Mouse (Mus musculus) MEL (cell line): ENCODE results near the gene Arhgef33. TPM values are rescaled to one million over a fixed set of nuclear protein-coding genes. Genes with fewer than 3 reads are reported as not detected.
A peak's percentile ranks its signal among the peaks of the same experiment; 100 is the strongest.

Source experiments
- DNase-seq: peaks from one replicate; pipeline ENCODE4 v3.0.0; 2011; ENCODE audit warnings: low read depth, low spot score
- H3K27ac ChIP-seq: 2 replicates; pipeline ENCODE4 v1.5.1; 2012; ENCODE audit warnings: low read depth, mild to moderate bottlenecking, control low read depth, low read length, moderate library complexity; ENCODE audit not compliant: control insufficient read depth
- H3K27me3 ChIP-seq, 2 experiments: fragments of 150-350 bp in 1 of 2; sonication (generic) in 1 of 2; 2 replicates each; pipeline ENCODE4 v1.6.1; 2012; ENCODE audit warnings: low read length in 2 of 2, mild to moderate bottlenecking in 2 of 2, improper control_type of control experiment in 1 of 2, moderate library complexity in 1 of 2; ENCODE audit not compliant: insufficient read depth in 2 of 2, control insufficient read depth in 1 of 2
- H3K36me3 ChIP-seq, 2 experiments: 2 replicates each; pipeline ENCODE4 v1.6.1; 2012 to 2014; ENCODE audit warnings: low read length in 2 of 2, improper control_type of control experiment in 1 of 2, inconsistent platforms in 1 of 2, mild to moderate bottlenecking in 1 of 2; ENCODE audit not compliant: insufficient read depth in 2 of 2, control insufficient read depth in 1 of 2
- H3K4me1 ChIP-seq, 2 experiments: fragments of 150-350 bp in 1 of 2; sonication (generic) in 1 of 2; 2 replicates each; pipeline ENCODE4 v1.6.1; 2012; ENCODE audit warnings: low read length in 2 of 2, improper control_type of control experiment in 1 of 2, mild to moderate bottlenecking in 1 of 2; ENCODE audit not compliant: insufficient read depth in 2 of 2, control insufficient read depth in 1 of 2
- H3K4me3 ChIP-seq, 2 experiments: fragments of 150-350 bp in 1 of 2; sonication (generic) in 1 of 2; 2 replicates each; pipeline ENCODE4 v1.5.1; 2012; ENCODE audit warnings: low read depth in 2 of 2, low read length in 2 of 2, mild to moderate bottlenecking in 2 of 2, moderate library complexity in 2 of 2, control low read depth in 1 of 2, improper control_type of control experiment in 1 of 2; ENCODE audit not compliant: control insufficient read depth in 1 of 2, insufficient read depth in 1 of 2
- H3K79me2 ChIP-seq: 2 replicates; pipeline ENCODE4 v1.6.1; 2012; ENCODE audit warnings: mild to moderate bottlenecking, low read length, moderate library complexity; ENCODE audit not compliant: control insufficient read depth, poor library complexity, insufficient read depth
- H3K9ac ChIP-seq: 2 replicates; pipeline ENCODE4 v1.6.1; 2012; ENCODE audit warnings: low read depth, mild to moderate bottlenecking, control low read depth, low read length, moderate library complexity; ENCODE audit not compliant: control insufficient read depth, poor library complexity, severe bottlenecking
- H3K9me3 ChIP-seq: fragments of 150-350 bp; sonication (generic); replicated peaks from 2 replicates; pipeline ENCODE4 v1.6.1; 2012; ENCODE audit warnings: mild to moderate bottlenecking, low read length, improper control_type of control experiment, moderate library complexity; ENCODE audit not compliant: insufficient read depth
- BHLHE40 ChIP-seq: IDR thresholded peaks from 2 replicates; pipeline ENCODE4 v1.6.1; 2012; ENCODE audit warnings: low read depth, mild to moderate bottlenecking, inconsistent platforms, low read length, improper control_type of control experiment, borderline replicate concordance
- CHD1 ChIP-seq: IDR thresholded peaks from 2 replicates; pipeline ENCODE4 v1.6.1; 2012; ENCODE audit warnings: low read depth, mild to moderate bottlenecking, inconsistent platforms, low read length, improper control_type of control experiment
- CHD2 ChIP-seq: IDR thresholded peaks from 2 replicates; pipeline ENCODE4 v1.6.1; 2011; ENCODE audit warnings: low read length, improper control_type of control experiment
- CTCF ChIP-seq, 3 experiments: IDR thresholded peaks in 2 of 3; conservative IDR thresholded peaks in 1 of 3; 2 replicates each; pipeline ENCODE4 v1.5.1; 2011 to 2012; ENCODE audit warnings: low read length in 3 of 3, low read depth in 2 of 3, mild to moderate bottlenecking in 2 of 3, improper control_type of control experiment in 1 of 3, inconsistent platforms in 1 of 3, mixed read lengths in 1 of 3, moderate library complexity in 1 of 3; ENCODE audit not compliant: control insufficient read depth in 1 of 3, insufficient read depth in 1 of 3, poor library complexity in 1 of 3, severe bottlenecking in 1 of 3
- E2F4 ChIP-seq: IDR thresholded peaks from 2 replicates; pipeline ENCODE4 v1.6.1; 2011; ENCODE audit warnings: low read depth, low read length, improper control_type of control experiment, borderline replicate concordance
- EP300 ChIP-seq, 2 experiments: IDR thresholded peaks; 2 replicates each; pipeline ENCODE4 v1.6.1; 2011; ENCODE audit warnings: improper control_type of control experiment in 2 of 2, low read length in 2 of 2, low read depth in 1 of 2, mild to moderate bottlenecking in 1 of 2
- ETS1 ChIP-seq: IDR thresholded peaks from 2 replicates; pipeline ENCODE4 v1.6.1; 2012; ENCODE audit warnings: low read depth, mild to moderate bottlenecking, inconsistent platforms, low read length, improper control_type of control experiment, moderate library complexity
- GABPA ChIP-seq: IDR thresholded peaks from 2 replicates; pipeline ENCODE4 v1.6.1; 2012; ENCODE audit warnings: low read depth, mild to moderate bottlenecking, inconsistent platforms, low read length, improper control_type of control experiment, moderate library complexity
- GATA1 ChIP-seq: IDR thresholded peaks from 2 replicates; pipeline ENCODE4 v1.6.1; 2011; ENCODE audit warnings: low read depth, low read length, improper control_type of control experiment
- HCFC1 ChIP-seq: IDR thresholded peaks from 2 replicates; pipeline ENCODE4 v1.6.1; 2012; ENCODE audit warnings: low read depth, mild to moderate bottlenecking, inconsistent platforms, low read length, improper control_type of control experiment, moderate library complexity
- JUND ChIP-seq: IDR thresholded peaks from 2 replicates; pipeline ENCODE4 v1.6.1; 2011; ENCODE audit warnings: low read depth, mild to moderate bottlenecking, improper control_type of control experiment, low read length
- KAT2A ChIP-seq: conservative IDR thresholded peaks from 2 replicates; pipeline ENCODE4 v1.6.1; 2012; ENCODE audit warnings: low read depth, low read length, improper control_type of control experiment, inconsistent platforms
- MAZ ChIP-seq: IDR thresholded peaks from 2 replicates; pipeline ENCODE4 v1.6.1; 2012; ENCODE audit warnings: low read depth, mild to moderate bottlenecking, inconsistent platforms, low read length, improper control_type of control experiment
- MYB ChIP-seq: IDR thresholded peaks from 2 replicates; pipeline ENCODE4 v1.6.1; 2011; ENCODE audit warnings: mild to moderate bottlenecking, low read depth, low read length, improper control_type of control experiment
- MYC ChIP-seq: IDR thresholded peaks from 2 replicates; pipeline ENCODE4 v1.6.1; 2011; ENCODE audit warnings: low read depth, mild to moderate bottlenecking, low read length, improper control_type of control experiment, moderate library complexity
- NELFE ChIP-seq: IDR thresholded peaks from 2 replicates; pipeline ENCODE4 v1.6.1; 2011; ENCODE audit warnings: low read depth, low read length, improper control_type of control experiment
- NRF1 ChIP-seq: IDR thresholded peaks from 2 replicates; pipeline ENCODE4 v1.6.1; 2014; ENCODE audit warnings: low read depth, mild to moderate bottlenecking, inconsistent platforms, low read length, improper control_type of control experiment, moderate library complexity; ENCODE audit not compliant: poor library complexity, insufficient read depth, severe bottlenecking
- POLR2AphosphoS5 ChIP-seq: IDR thresholded peaks from 2 replicates; pipeline ENCODE4 v1.6.1; 2012; ENCODE audit warnings: low read depth, borderline replicate concordance, mild to moderate bottlenecking, inconsistent platforms, low read length, moderate library complexity, mixed read lengths
- RCOR1 ChIP-seq: IDR thresholded peaks from 2 replicates; pipeline ENCODE4 v1.6.1; 2012; ENCODE audit warnings: low read depth, mild to moderate bottlenecking, inconsistent platforms, low read length, improper control_type of control experiment
- SIN3A ChIP-seq: IDR thresholded peaks from 2 replicates; pipeline ENCODE4 v1.6.1; 2012; ENCODE audit warnings: low read length, improper control_type of control experiment, inconsistent platforms
- TAL1 ChIP-seq: IDR thresholded peaks from 2 replicates; pipeline ENCODE4 v1.6.1; 2012; ENCODE audit warnings: mild to moderate bottlenecking, inconsistent platforms, low read length, moderate library complexity, mixed read lengths
- TCF12 ChIP-seq: IDR thresholded peaks from 2 replicates; pipeline ENCODE4 v1.6.1; 2014; ENCODE audit warnings: low read depth, mild to moderate bottlenecking, inconsistent platforms, low read length, improper control_type of control experiment, moderate library complexity
- ZC3H11A ChIP-seq: IDR thresholded peaks from 2 replicates; pipeline ENCODE4 v1.6.1; 2012; ENCODE audit warnings: low read depth, mild to moderate bottlenecking, inconsistent platforms, low read length, improper control_type of control experiment
- ZMIZ1 ChIP-seq: IDR thresholded peaks from 2 replicates; pipeline ENCODE4 v1.6.1; 2012; ENCODE audit warnings: low read depth, mild to moderate bottlenecking, inconsistent platforms, low read length, improper control_type of control experiment, moderate library complexity
- ZNF384 ChIP-seq: IDR thresholded peaks from 2 replicates; pipeline ENCODE4 v1.6.1; 2012; ENCODE audit warnings: low read depth, mild to moderate bottlenecking, inconsistent platforms, low read length, improper control_type of control experiment
- polyA plus RNA-seq, 2 experiments: library from polyadenylated mRNA; stranded (reverse) in 1 of 2; unstranded in 1 of 2; fragments of >175 nt in 1 of 2; fragments of >200 nt in 1 of 2; gene quantifications; 2 replicates each; pipeline versions ENCODE4 v1.2.1 to v1.2.4; 2012; ENCODE audit warnings: low replicate concordance in 2 of 2, low read depth in 1 of 2; ENCODE audit not compliant: insufficient read length in 2 of 2, insufficient read depth in 1 of 2, missing spikeins in 1 of 2
- total RNA-seq: library from RNA; depleted of rRNA; stranded (reverse); fragments of 300-350 nt; gene quantifications from 2 replicates; pipeline ENCODE4 v1.2.3, GENCODE M21; 2012

Arhgef33 gene
- total and polyA plus RNA-seq, 3 experiments, result 0.08 TPM; not detected in 2

- no peak for TF ChIP-seq MYC
- TF ChIP-seq TAL1, result no peak
- TF ChIP-seq, all 39 proteins: peak for 0
Measured at GRCm38 (mm10) chr17:80288012-80288411, 19.2 kb upstream of the Arhgef33 start (continued).

GRCm38 (mm10) chr17:80289280-80290073 is 17.7 kb upstream of the Arhgef33 start:
- peaks cover 0 to 14% of the 10 kb centered on the region in 2 experiments; a peak in 2 of 4 replicates for H3K36me3 ChIP-seq
- no peaks in the 10 kb centered on the region for H3K9me3 ChIP-seq
- no peak for DNase-seq
- peaks cover 5 to 14% of the 10 kb centered on the region in 2 experiments for H3K4me1 ChIP-seq
- peaks cover 4% of the 10 kb centered on the region; the same call in 1 of the 2 replicates for H3K79me2 ChIP-seq
- H3K27ac ChIP-seq, result 0 out of 2 replicates have a peak overlapping the region, but pooled peaks have one; percentile 5
- TF ChIP-seq TCF12 (0 out of 2 replicates have a peak, but pooled peaks have one; percentile 20), HCFC1 (no peak), CHD1 (0 out of 2 replicates have a peak, but pooled peaks have one; percentile 22), BHLHE40 (no peak), RCOR1 (peak; percentile 76), EP300 (IDR thresholded peaks at IDR 0.05; ENCODE audit: low read depth in 1 of 2, low read length in 2 of 2) (peak; percentile 21 to 29; a peak in 2 of 4 replicates), GATA1 (peak; percentile 52), E2F4 (no peak)
- peak overlapping the region; percentile 71 to 95 for H3K4me3 ChIP-seq
- peak overlapping the region; percentile 71 for H3K9ac ChIP-seq
- no peaks in the 10 kb centered on the region for H3K27me3 ChIP-seq

GRCm38 (mm10) chr17:80290074-80290657 is 17.0 kb upstream of the Arhgef33 start, which contains the start of the genes Morn2 and Dhx57:
Gene Morn2 (plus strand): TSS chr17:80290203.
Gene Dhx57 (minus strand): TSS chr17:80290476.
- peak within 1 kb of the TSS; percentile 71 to 95 for H3K4me3 ChIP-seq
- no peaks in the 10 kb centered on the region for H3K9me3 ChIP-seq
- peaks cover 5 to 12% of the 10 kb centered on the region in 2 experiments for H3K4me1 ChIP-seq
- no peaks in the 10 kb centered on the region for H3K27me3 ChIP-seq
- H3K9ac ChIP-seq, result peak within 1 kb of the TSS; percentile 77
- peak within 1 kb of the TSS; percentile 28 for H3K27ac ChIP-seq
- H3K79me2 ChIP-seq, result peaks cover 4% of the 10 kb centered on the region; the same call in 1 of the 2 replicates
- peaks cover 0 to 15% of the 10 kb centered on the region in 2 experiments; a peak in 2 of 4 replicates for H3K36me3 ChIP-seq
- DNase-seq, result peak; percentile 95
- TF ChIP-seq NRF1 (no peak), RCOR1 (no peak), GABPA (no peak), ZNF384 (no peak; the same call in 1 of the 2 replicates), ZC3H11A (no peak), NELFE (peak; percentile 56), CHD2 (peak; percentile 84), POLR2AphosphoS5 (no peak), ETS1 (no peak), JUND (no peak), ZMIZ1 (0 out of 2 replicates have a peak, but pooled peaks have one; percentile 23), KAT2A (peak; percentile 68; the same call in 1 of the 2 replicates), E2F4 (no peak), HCFC1 (peak; percentile 90), TAL1 (no peak), CTCF (IDR thresholded peaks at IDR 0.05 in 2 of 3, conservative IDR thresholded peaks at IDR 0.05 in 1 of 3; ENCODE audit: control insufficient read depth in 1 of 3, insufficient read depth in 1 of 3, low read depth in 2 of 3, low read length in 3 of 3, poor library complexity in 1 of 3, severe bottlenecking in 1 of 3) (no peak), TCF12 (peak; percentile 11; the same call in 1 of the 2 replicates), SIN3A (peak; percentile 97), MYB (no peak), MYC (no peak), MAZ (no peak)
